Mouse (Mus musculus): ENCODE results near the gene Slc43a1.

The Slc43a1 gene

GRCm38 (mm10) chr2:84827283-84827920 is 11.2 kb upstream of the Slc43a1 start:
- peak; percentile 60 for DNase-seq (ENCODE audit: low read depth, low spot score)

GRCm38 (mm10) chr2:84831666-84832391 is 6.8 kb upstream of the Slc43a1 start:
- peak; percentile 81 for DNase-seq (ENCODE audit: low read depth, low spot score)

- peak; percentile 83 for DNase-seq (ENCODE audit: low read depth, low spot score)
These were observed 1.5 kb upstream of the Slc43a1 start for GRCm38 (mm10) chr2:84837107-84837506.

DNA sequence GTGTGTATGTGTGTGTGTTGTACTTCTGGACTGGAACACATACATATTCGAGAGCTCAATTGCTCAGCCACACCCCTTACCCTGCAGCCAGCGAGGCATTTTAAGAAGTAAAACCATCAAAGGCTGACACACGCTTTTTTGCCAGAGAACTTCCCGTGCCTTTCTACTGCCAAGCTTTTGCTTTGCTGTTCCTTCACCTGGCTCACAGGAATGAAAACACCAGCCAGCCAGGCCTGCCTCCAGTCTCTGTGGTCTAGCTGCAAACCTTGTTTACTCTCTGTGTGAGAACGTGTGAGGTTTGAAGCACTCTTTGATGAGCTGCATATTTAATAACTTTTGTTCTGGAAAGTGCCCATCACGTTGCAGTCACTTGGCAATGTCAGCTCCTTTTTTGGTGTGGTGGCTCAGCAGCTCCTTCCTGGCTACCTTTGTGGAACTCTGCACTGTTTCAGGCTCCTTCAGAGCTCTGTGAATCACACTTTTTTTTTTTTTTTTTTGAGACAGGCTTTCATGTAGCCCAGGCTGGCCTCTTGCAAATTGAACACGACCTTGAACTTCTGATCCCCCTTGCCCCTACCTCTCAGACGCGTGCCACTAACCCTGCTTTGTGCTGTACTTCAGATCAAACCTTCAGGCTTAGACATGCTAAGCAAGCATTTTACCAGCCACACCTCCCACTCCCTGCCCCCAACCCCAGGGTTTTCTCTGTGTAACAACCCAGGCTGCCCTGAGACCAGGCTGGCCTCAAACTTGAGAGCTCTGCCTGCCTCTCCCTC is 645 bp upstream of the Slc43a1 start:
- peak; percentile 89 for DNase-seq (ENCODE audit: low read depth, low spot score)

DNA sequence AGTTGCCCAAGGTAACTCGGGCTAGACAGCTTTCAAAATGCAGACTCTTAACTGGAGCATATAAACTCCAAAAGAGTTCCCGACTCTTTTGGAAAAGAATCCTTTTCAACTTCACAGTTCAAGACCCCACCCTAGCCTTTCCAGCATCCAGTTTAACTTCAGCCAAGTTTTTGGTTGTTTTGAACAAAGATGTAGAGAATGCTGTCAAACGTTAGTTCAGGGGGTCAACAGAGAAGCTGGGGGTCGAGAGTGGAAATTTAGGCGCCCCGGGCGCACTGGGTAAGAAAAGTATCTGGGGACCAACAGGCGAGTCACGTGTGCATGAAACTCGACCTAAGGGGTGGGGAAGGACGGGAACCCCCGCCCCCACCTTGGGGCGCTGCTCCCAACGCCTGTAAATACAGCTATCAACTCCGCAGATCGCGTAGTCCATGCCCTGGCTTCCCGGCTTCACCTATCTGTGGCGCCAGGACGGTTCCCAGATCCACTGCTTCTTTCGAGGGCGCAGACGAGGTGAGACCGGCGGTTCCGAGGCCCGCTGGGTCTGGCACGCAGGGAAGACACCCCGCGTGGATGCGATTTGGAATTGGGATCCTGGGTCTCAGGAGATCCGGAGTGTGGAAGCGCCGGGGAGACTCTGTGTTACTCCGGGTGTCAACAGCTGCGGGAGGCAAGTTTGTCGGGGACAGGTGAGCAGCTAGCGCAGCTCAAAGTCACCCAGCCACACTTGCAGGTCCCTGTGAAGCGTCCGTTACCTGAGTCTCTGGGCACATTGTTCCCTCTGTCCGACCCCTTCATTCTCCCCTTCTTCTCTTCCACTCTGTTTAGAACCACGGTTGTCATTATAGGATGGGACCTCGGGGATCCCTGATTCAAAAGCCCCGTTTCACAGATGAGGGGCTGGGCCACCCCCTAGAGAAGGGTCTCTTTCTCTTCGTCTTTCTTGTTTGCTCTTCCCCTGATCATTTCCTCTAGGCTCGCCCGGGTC is 637 bp downstream of the Slc43a1 start:
- DNase-seq (ENCODE audit: low read depth, low spot score) = peak; percentile 57

- peak; percentile 84 for DNase-seq (ENCODE audit: low read depth, low spot score)
These were observed 1.5 kb downstream of the Slc43a1 start for GRCm38 (mm10) chr2:84840016-84840747.

DNA sequence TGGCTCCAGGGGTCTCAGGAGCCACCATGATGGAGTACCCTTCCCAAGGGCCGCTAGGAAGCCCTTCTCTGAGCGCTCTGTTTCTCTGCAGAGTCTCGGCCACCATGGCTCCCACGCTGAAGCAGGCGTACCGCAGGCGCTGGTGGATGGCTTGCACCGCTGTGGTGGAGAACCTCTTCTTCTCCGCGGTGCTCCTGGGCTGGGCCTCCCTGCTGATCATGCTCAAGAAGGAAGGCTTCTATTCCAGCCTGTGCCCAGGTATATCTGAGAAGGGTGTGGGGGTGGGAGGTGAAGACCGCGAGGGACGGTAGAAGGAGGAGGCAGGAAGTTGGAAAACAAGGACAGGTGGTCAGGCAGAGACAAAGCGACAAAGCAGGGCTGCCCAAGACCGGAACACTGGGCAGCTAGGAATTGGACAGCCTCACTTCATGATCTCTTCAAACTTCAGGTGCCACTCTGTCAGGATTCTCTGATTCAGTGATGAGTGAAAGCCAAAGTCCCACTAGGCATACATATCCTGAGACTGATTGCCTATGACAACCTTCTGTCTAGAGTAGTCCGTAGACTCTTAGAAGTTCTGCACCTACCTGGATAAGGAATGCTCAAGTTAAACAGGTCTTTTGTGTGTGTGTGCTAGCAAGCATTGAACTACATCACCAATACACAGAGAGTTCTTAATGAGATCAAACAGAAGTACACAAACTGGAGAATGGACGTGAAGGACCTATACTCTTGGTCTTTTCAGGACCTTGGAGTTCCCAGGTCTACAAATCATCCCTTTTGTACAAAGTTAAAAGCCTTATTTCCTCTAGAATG is 2.3 kb downstream of the Slc43a1 start:
- DNase-seq (ENCODE audit: low read depth, low spot score) = no peak

DNA sequence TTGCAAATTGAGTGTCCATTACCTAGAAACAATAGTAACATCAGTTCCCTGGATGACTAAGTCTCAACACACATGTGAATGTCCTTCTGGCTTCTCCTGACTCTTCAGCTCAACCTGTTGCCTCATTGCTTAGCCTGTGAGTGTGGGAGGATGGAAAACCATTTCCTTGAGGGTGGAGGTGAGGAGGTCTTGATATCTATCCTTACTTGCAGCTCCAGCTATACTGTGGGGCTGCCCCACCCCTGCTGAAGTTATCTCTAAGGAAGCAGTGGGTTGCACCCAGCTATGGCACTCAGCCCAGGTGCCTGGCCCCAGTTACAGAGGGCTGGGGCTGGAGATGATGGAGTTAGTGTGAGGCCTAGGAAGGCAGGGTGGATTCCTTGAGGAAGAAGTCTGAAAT is 3.3 kb downstream of the Slc43a1 start:
- no peak for DNase-seq (ENCODE audit: low read depth, low spot score)

GRCm38 (mm10) chr2:84843654-84844053 is 5.0 kb downstream of the Slc43a1 start:
- DNase-seq (ENCODE audit: low read depth, low spot score) = no peak

DNA sequence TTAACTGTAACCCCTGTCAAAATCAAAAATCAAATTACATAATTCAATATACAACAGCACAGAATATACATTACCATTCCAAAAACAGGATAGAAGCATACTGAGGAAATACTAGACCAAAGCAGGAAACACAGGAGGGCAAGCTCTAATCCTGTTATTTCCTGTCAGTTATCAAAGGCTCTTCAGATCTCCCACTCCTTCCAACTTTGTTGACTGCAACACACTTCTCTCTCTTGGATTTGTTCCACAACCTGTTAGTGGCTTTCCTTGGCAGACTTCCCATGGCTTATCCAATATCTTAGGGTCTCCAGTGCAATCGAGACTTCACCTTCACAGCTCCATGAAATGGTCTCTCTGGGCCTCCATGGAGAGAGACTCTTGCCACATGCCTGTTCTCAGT is 6.6 kb downstream of the Slc43a1 start:
- no peak for DNase-seq (ENCODE audit: low read depth, low spot score)

DNA sequence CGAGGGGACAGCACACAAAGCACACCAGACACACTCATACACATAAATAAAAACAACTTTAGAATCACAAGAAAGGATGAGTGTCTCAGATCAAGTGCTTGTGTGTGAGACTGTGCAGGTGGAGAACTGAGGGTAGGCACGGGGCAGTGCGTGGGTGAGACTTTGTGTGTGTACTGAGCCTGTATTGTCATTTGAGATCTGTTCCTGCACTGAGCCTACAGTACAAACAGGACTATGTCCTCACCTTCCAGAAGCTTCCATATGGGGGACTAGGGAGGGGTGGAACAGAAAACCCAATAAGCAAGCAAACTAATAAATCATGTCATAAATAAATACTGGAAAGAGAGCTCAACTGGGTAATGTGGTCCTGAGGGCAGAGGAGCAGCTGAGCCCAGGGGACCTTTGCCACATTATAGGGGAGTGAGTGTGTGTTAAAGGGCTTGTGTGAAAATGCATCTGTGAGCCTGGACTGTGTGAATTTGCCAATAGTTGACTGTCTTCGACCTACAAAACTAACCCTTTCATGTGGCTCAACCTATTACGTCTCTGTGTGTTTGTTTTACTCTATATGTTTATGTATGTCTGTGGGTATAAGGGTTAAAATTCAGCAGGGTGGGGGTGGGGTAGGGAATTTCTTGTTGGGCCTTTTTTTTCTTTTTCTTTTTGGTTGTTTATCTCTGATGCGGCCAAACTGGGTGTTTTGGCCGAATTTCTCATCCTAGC is 11.9 kb downstream of the Slc43a1 start:
- no peak for DNase-seq (ENCODE audit: low read depth, low spot score)

GRCm38 (mm10) chr2:84851130-84852040 is 12.7 kb downstream of the Slc43a1 start:
- peak; percentile 79 for DNase-seq (ENCODE audit: low read depth, low spot score)

GRCm38 (mm10) chr2:84855732-84856131 is 17.1 kb downstream of the Slc43a1 start:
- peak; percentile 53 for DNase-seq (ENCODE audit: low read depth, low spot score)

DNA sequence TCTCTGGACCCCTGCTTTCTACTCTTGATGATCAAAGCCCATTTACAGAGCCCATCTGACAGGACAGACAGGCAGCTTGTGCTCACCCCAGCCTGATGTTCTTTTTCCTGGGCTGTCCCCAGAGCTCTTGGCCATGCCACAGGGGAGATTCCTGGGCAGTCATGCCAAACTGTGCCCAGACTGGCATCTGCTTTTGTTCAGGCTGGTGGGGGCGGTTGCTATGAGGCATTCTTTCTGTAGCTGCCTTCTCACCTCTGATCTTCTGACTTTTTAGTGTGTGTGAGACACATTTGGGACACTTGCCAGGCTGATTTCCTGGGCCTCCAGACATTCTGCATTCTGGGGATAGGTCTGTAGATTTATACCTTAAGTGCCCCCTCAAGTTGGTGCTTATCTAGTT is 19.9 kb downstream of the Slc43a1 start:
- no peak for DNase-seq (ENCODE audit: low read depth, low spot score)

DNA sequence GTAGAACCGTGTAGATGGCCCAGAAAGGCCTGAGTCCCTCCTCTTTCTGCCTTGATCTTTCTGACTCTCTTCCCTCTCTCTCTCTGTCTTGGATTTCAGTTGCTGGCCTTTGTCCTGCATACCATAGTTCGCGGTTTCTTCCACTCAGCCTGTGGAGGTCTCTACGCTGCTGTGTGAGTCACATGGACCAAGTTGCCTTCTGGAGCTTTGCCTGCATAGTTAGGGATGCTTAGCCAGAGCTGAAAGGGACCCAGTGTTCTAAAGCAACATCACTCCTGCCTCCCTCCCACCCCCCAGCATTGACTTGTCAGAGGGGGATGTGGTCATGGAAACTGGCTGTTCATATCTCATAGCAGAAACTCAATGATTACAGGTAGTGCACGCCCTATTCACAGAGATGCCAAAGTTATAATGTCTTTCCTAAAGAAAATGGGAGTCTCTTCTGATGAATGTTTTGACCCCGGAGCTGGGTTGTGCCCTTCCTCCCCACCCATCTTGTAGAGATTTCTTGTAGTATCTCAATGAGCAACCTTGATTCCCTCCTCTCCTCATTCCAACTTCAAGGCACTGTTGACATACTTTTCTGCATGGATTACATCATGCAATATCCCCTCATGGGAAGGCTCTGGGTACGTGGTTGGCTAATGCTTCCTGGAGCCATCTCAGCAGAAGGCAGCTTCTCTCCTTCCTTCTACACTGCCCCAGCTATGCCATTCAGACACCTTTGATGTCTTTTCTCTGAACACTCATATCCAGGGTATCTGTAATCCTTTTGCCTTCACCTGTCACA is 21.5 kb downstream of the Slc43a1 start:
- DNase-seq (ENCODE audit: low read depth, low spot score) = no peak

GRCm38 (mm10) chr2:84861430-84861829 is 22.8 kb downstream of the Slc43a1 start:
- no peak for DNase-seq (ENCODE audit: low read depth, low spot score)

- no peak for DNase-seq (ENCODE audit: low read depth, low spot score)
These were observed 23.6 kb downstream of the Slc43a1 start for GRCm38 (mm10) chr2:84862231-84862630.

All from R1 (cell line).